ENCODE assay signal across 8 mouse cellular contexts in the genomic region with DNA sequence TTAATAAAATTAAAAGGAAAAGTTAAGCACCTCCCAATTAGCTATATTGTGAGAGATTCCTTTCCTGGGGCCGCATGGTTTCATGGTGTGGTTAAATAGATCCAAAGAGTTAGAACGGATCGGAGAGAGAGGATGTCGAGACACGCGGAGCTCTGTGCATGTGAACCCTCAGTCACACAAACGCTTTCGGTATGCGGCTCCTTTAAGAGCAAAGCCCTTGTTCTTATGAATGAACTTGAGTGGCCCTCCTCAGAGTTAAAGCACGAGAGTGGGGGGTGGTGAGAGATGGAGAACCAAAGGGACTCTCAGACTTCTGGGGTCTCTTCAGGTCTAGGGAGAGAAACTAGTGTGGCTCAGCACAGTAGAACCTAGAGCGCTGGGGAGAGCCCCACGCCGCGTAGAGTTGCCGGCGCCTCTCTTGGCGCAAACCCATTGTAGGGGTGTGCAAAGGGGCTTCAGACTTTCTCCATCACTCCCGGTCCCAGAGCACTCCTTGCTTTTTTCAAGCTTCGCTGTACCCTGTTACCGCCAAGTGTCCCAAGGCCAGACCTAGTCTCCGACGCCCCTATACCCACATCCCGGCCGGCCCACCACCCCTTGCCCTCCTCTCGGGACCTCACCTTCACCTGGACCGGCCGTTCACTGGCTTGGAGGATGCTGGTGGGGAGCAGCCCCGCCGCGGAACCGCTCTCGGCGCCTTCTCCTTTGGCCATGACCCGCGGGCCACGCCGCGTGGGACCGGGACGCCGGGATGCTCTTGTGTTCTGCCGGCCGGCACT. TPM values are rescaled to one million over a fixed set of nuclear protein-coding genes. Genes with fewer than 3 reads are reported as not detected.
DNase-seq lines count a peak whose midpoint lies in the region; ATAC-seq lines count a peak whose summit lies in the region.

No protein-coding gene starts in this region.

- peak overlapping the region; percentile 56; the same call in 1 of the 2 replicates for H3K27ac ChIP-seq in kidney, embryonic 14.5 days (ENCODE audit: low read depth, low read length)
- peak overlapping the region; percentile 75 for H3K27ac ChIP-seq in forebrain, embryonic 13.5 days
- H3K27ac ChIP-seq in limb, embryonic 13.5 days, result peak overlapping the region; percentile 52; the same call in 1 of the 2 replicates

- DNase-seq in kidney, postnatal 14 days, result no peak
- peak; percentile 33 for DNase-seq in MN1 (ENCODE audit: low spot score)
- peak; percentile 66 for DNase-seq in naive thymus-derived CD4-positive, alpha-beta T cell, adult 2 months (ENCODE audit: low read depth)
- no peak for DNase-seq in frontal cortex, postnatal 25 days (ENCODE audit: low spot score in 2 of 2)
- DNase-seq in cerebellum, adult 11-12 months, result no peak

- peak overlapping the region; percentile 45 for H3K4me3 ChIP-seq in kidney, embryonic 14.5 days (ENCODE audit: low read length)
- H3K4me3 ChIP-seq in forebrain, embryonic 13.5 days, result peak overlapping the region; percentile 72
- H3K4me3 ChIP-seq in limb, embryonic 13.5 days, result peak overlapping the region; percentile 73

- H3K36me3 ChIP-seq in kidney, embryonic 14.5 days (ENCODE audit: control insufficient read depth, insufficient read depth, low read length), result no peaks in the 10 kb centered on the region
- 0 out of 2 replicates have a peak, but pooled peaks cover 7% of the 10 kb centered on the region for H3K36me3 ChIP-seq in forebrain, embryonic 13.5 days (ENCODE audit: poor library complexity, severe bottlenecking)
- H3K36me3 ChIP-seq in limb, embryonic 13.5 days, result 0 out of 2 replicates have a peak, but pooled peaks cover 2% of the 10 kb centered on the region

- peak; percentile 51 for ATAC-seq in kidney, embryonic 14.5 days (ENCODE audit: low FRiP score, low TSS enrichment)
- ATAC-seq in forebrain, embryonic 13.5 days, result peak; percentile 59
- peak; percentile 21 for ATAC-seq in limb, embryonic 13.5 days (ENCODE audit: low FRiP score, low read depth)

- H3K9ac ChIP-seq in kidney, embryonic 14.5 days (ENCODE audit: low read depth, low read length), result peak overlapping the region; percentile 65
- H3K9ac ChIP-seq in forebrain, embryonic 13.5 days, result peak overlapping the region; percentile 89
- H3K9ac ChIP-seq in limb, embryonic 13.5 days, result peak overlapping the region; percentile 79

- H3K4me2 ChIP-seq in kidney, embryonic 14.5 days (replicated peaks; ENCODE audit: low read depth, low read length), result peak overlapping the region; percentile 94
- H3K4me2 ChIP-seq in forebrain, embryonic 13.5 days, result peak overlapping the region; percentile 99
- peak overlapping the region; percentile 99 for H3K4me2 ChIP-seq in limb, embryonic 13.5 days (replicated peaks)

- under 1% methylated on average over 43 of the region's 43 CpGs for WGBS in kidney, embryonic 14.5 days
- under 1% methylated on average over 43 of the region's 43 CpGs for WGBS in forebrain, embryonic 13.5 days
- WGBS in limb, embryonic 13.5 days, result under 1% methylated on average over 43 of the region's 43 CpGs

- H3K4me1 ChIP-seq in kidney, embryonic 14.5 days (ENCODE audit: control insufficient read depth, insufficient read depth, low read length), result peaks cover 16% of the 10 kb centered on the region
- peaks cover 60% of the 10 kb centered on the region for H3K4me1 ChIP-seq in forebrain, embryonic 13.5 days
- peaks cover 58% of the 10 kb centered on the region for H3K4me1 ChIP-seq in limb, embryonic 13.5 days

- H3K9me3 ChIP-seq in kidney, embryonic 14.5 days (ENCODE audit: control insufficient read depth, low read length), result no peaks in the 10 kb centered on the region
- no peaks in the 10 kb centered on the region for H3K9me3 ChIP-seq in forebrain, embryonic 13.5 days (replicated peaks)
- H3K9me3 ChIP-seq in limb, embryonic 13.5 days, result no peaks in the 10 kb centered on the region

- no peaks in the 10 kb centered on the region; the same call in 1 of the 2 replicates for H3K27me3 ChIP-seq in kidney, embryonic 14.5 days (ENCODE audit: control insufficient read depth, insufficient read depth, low read length)
- H3K27me3 ChIP-seq in forebrain, embryonic 13.5 days, result no peaks in the 10 kb centered on the region
- H3K27me3 ChIP-seq in limb, embryonic 13.5 days, result 0 out of 2 replicates have a peak, but pooled peaks cover 5% of the 10 kb centered on the region

RNA-seq across cellular contexts. Expression of a gene that starts 0.5 kb away (rescaled TPM):
- polyA plus RNA-seq in kidney, embryonic 14.5 days (2014; fragmentation: Nextera tagmentation; extraction: Ambion mirVana), result 3.1 and 3.4 TPM in 2 replicates
- 26.7 and 28.2 TPM in 2 replicates for polyA plus RNA-seq in forebrain, embryonic 13.5 days (2015; fragmentation: Nextera tagmentation; extraction: Ambion mirVana)
- 8.0 and 9.1 TPM in 2 replicates for polyA plus RNA-seq in limb, embryonic 13.5 days (2015; fragmentation: Nextera tagmentation; extraction: Ambion mirVana)

RNA-seq across cellular contexts. Expression of a gene that starts 34.9 kb away (rescaled TPM):
- 7.9 and 13.8 TPM in 2 replicates for polyA plus RNA-seq in kidney, embryonic 14.5 days (2014; fragmentation: Nextera tagmentation; extraction: Ambion mirVana)
- 59.3 and 63.3 TPM in 2 replicates for polyA plus RNA-seq in forebrain, embryonic 13.5 days (2015; fragmentation: Nextera tagmentation; extraction: Ambion mirVana)
- 28.2 and 29.2 TPM in 2 replicates for polyA plus RNA-seq in limb, embryonic 13.5 days (2015; fragmentation: Nextera tagmentation; extraction: Ambion mirVana)

RNA-seq across cellular contexts. Expression of a gene that starts 55.9 kb away (rescaled TPM):
- polyA plus RNA-seq in kidney, embryonic 14.5 days (2014; fragmentation: Nextera tagmentation; extraction: Ambion mirVana), result 15.8 and 21.7 TPM in 2 replicates
- polyA plus RNA-seq in forebrain, embryonic 13.5 days (2015; fragmentation: Nextera tagmentation; extraction: Ambion mirVana), result 26.0 and 31.9 TPM in 2 replicates
- 19.1 and 21.5 TPM in 2 replicates for polyA plus RNA-seq in limb, embryonic 13.5 days (2015; fragmentation: Nextera tagmentation; extraction: Ambion mirVana)

Comparison
In these comparisons a context has a peak if more than half of its experiments do, and no peak if none do; other contexts are left out.
1. DNase-seq: peak in MN1 (single experiment) and naive thymus-derived CD4-positive, alpha-beta T cell, adult 2 months (single experiment); none in kidney, postnatal 14 days (single experiment), frontal cortex, postnatal 25 days (0 of 2) and cerebellum, adult 11-12 months (single experiment).
2. Peak in every context shown above with its lines, with median percentiles within 50 percentile points of each other: ATAC-seq, H3K27ac ChIP-seq, H3K4me2 ChIP-seq, H3K4me3 ChIP-seq and H3K9ac ChIP-seq.